Mouse (Mus musculus) thymus, adult 2 months (tissue): Measurements from ENCODE around the gene Gm45234. TPM values are rescaled to one million over a fixed set of nuclear protein-coding genes. Genes with fewer than 3 reads are reported as not detected.

Experiments used
- DNase-seq: peaks from one replicate; pipeline ENCODE4 v3.0.0; 2021
- H3K27ac ChIP-seq: fragments of 200-500 bp; 2 replicates; pipeline ENCODE4 v1.5.1; 2012; ENCODE audit warnings: low read length, control low read depth; ENCODE audit not compliant: control insufficient read depth, insufficient read depth
- H3K27me3 ChIP-seq: fragments of 200-500 bp; 2 replicates; pipeline ENCODE4 v1.6.1; 2012; ENCODE audit warnings: mild to moderate bottlenecking, low read length, moderate library complexity, mixed read lengths; ENCODE audit not compliant: control insufficient read depth, insufficient read depth
- H3K36me3 ChIP-seq: fragments of 200-500 bp; 2 replicates; pipeline ENCODE4 v1.6.1; 2012; ENCODE audit warnings: mild to moderate bottlenecking, low read length, moderate library complexity; ENCODE audit not compliant: control insufficient read depth, insufficient read depth
- H3K4me1 ChIP-seq: fragments of 200-500 bp; replicated peaks from 2 replicates; pipeline ENCODE4 v1.6.1; 2012; ENCODE audit warnings: low read length; ENCODE audit not compliant: control insufficient read depth, insufficient read depth
- H3K4me3 ChIP-seq: fragments of 200-500 bp; 2 replicates; pipeline ENCODE4 v1.5.1; 2012; ENCODE audit warnings: mild to moderate bottlenecking, low read length, control low read depth, moderate library complexity; ENCODE audit not compliant: control insufficient read depth, insufficient read depth
- CTCF ChIP-seq: fragments of 200-500 bp; IDR thresholded peaks from 2 replicates; pipeline ENCODE4 v1.5.1; 2012; ENCODE audit warnings: mild to moderate bottlenecking, control low read depth, low read length, moderate library complexity, borderline replicate concordance; ENCODE audit not compliant: control insufficient read depth, poor library complexity, insufficient read depth; ENCODE audit errors: extremely low read depth
- POLR2A ChIP-seq: fragments of 200-500 bp; IDR thresholded peaks from 2 replicates; pipeline ENCODE4 v1.6.1; 2012; ENCODE audit warnings: mild to moderate bottlenecking, low read length, control low read depth, moderate library complexity; ENCODE audit not compliant: control insufficient read depth, poor library complexity, insufficient read depth; ENCODE audit errors: extremely low read depth
- WGBS: fragments of 180-500 bp; shearing (Covaris S2); methylation state at CpG from one replicate; pipeline ENCODE4 v1.1.7; 2018; 5-methylcytosine and 5-hydroxymethylcytosine counted together
- polyA plus RNA-seq: library from polyadenylated mRNA; depleted of rRNA; stranded (reverse); fragments of >200 nt; gene quantifications from 2 replicates; pipeline ENCODE4 v1.2.3, GENCODE M21; 2012

The Gm45234 gene
- polyA plus RNA-seq, 1 experiment = not detected

GRCm38 (mm10) chr6:124791911-124792310, 36.1 kb upstream of the Gm45234 start:
- H3K4me3 ChIP-seq = no peak overlapping the region
- no peak for TF ChIP-seq CTCF
- TF ChIP-seq POLR2A = no peak
- H3K27ac ChIP-seq = no peak overlapping the region
- no peaks in the 10 kb centered on the region for H3K4me1 ChIP-seq
- no peak for DNase-seq
- no peaks in the 10 kb centered on the region for H3K36me3 ChIP-seq
- H3K27me3 ChIP-seq = no peaks in the 10 kb centered on the region
- WGBS = 95% methylated on average over 3 of the region's 3 CpGs

DNA sequence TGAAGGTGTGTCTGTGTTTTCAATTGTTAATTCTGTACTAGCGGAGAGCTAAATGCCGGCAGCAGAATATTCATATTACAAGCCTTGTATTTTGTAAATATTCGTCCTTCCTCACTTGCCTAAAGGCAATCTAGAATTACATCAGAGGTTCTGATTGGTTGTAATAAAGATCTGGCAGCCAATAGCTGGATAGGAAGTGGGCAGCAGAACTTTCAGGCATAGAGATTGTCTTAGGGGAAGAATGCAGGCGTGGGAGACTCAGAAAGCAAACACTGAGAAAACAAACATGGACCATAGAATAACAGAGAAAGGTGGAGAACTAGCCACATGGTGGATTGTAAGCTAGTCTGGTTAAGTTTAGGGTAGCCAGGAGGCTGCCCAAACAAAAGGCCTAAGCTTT, 34.3 kb upstream of the Gm45234 start:
- DNase-seq = no peak
- Histone ChIP-seq H3K36me3 (no peaks in the 10 kb centered on the region), H3K27ac (no peak overlapping the region), H3K4me3 (no peak overlapping the region), H3K4me1 (no peaks in the 10 kb centered on the region), H3K27me3 (no peaks in the 10 kb centered on the region)
- TF ChIP-seq CTCF = no peak
- no peak for TF ChIP-seq POLR2A
- 78% methylated on average over 4 of the region's 4 CpGs for WGBS

GRCm38 (mm10) chr6:124789519-124789918, 33.7 kb upstream of the Gm45234 start:
- no peak for DNase-seq
- H3K4me1 ChIP-seq = no peaks in the 10 kb centered on the region
- H3K27me3 ChIP-seq = no peaks in the 10 kb centered on the region
- no peaks in the 10 kb centered on the region for H3K36me3 ChIP-seq
- TF ChIP-seq POLR2A (no peak), CTCF (no peak)
- H3K4me3 ChIP-seq = no peak overlapping the region
- 95% methylated on average over 4 of the region's 4 CpGs for WGBS
- no peak overlapping the region for H3K27ac ChIP-seq

GRCm38 (mm10) chr6:124787722-124788121, 31.9 kb upstream of the Gm45234 start:
- 90% methylated on average over 10 of the region's 10 CpGs for WGBS
- Histone ChIP-seq H3K27me3 (no peaks in the 10 kb centered on the region), H3K27ac (no peak overlapping the region), H3K36me3 (no peaks in the 10 kb centered on the region), H3K4me1 (no peaks in the 10 kb centered on the region), H3K4me3 (no peak overlapping the region)
- no peak for DNase-seq
- no peak for TF ChIP-seq POLR2A
- TF ChIP-seq CTCF = no peak

DNA sequence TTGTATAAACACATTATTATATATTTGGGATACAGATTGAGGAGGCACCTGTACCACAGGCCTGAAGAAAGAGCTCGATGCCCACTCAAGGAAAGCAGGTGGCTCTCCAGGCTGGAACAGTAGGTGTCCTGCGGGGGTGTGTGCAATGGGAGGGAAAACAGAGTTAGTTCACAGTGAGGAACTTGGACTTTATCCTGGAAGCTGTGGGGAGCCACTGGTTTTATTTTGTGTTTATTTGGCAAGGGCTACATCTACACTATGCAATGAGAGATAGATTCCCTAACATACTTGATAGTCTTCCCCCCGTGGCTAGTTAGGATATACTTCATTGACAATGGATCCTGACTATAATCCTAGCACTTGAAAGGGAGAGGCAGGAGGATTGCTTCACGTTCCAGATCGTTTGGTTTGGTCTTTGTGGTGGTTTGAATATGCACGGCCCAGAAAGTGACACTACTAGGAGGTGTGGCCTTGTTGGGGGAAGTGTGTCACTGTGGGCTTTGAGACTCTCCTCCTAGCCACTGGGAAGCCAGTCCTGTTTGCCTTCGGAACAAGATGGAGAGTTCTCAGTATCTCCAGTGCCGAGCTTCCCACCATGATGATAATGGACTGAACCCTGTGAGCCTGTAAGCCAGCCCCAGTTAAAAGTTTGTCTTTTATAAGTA, 31.1 kb upstream of the Gm45234 start:
- H3K4me3 ChIP-seq = no peak overlapping the region
- TF ChIP-seq POLR2A (no peak), CTCF (no peak)
- no peak overlapping the region for H3K27ac ChIP-seq
- no peaks in the 10 kb centered on the region for H3K36me3 ChIP-seq
- DNase-seq = no peak
- 46% methylated on average over 8 of the region's 8 CpGs for WGBS
- no peaks in the 10 kb centered on the region for H3K27me3 ChIP-seq
- H3K4me1 ChIP-seq = peaks cover 3% of the 10 kb centered on the region

DNA sequence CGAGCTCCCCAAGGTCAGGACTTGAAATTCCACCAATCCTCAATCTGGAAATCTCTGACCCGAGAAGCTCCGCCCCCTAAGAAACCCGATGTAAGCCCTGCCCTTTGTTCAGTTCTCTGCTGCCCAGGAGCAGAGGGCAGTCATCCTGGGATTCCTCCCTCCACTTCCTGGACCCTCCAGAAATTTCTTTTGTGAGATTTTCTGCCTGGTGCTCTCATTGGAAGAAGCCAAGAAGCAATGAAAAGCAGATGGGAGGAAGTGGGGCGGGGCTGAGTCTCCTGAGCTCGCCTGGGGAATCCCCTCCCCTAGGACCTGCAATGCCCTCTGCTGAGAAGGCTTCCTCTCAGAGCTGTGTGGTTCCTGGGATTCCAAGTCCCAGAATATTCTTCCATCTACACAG, 26.6 kb upstream of the Gm45234 start:
- Histone ChIP-seq H3K4me1 (peaks cover 28% of the 10 kb centered on the region), H3K4me3 (peak overlapping the region; percentile 54), H3K27me3 (no peaks in the 10 kb centered on the region), H3K27ac (no peak overlapping the region; the same call in 1 of the 2 replicates), H3K36me3 (no peaks in the 10 kb centered on the region)
- DNase-seq = peak; percentile 71
- no peak for TF ChIP-seq CTCF
- no peak for TF ChIP-seq POLR2A
- 9% methylated on average over 6 of the region's 6 CpGs for WGBS

DNA sequence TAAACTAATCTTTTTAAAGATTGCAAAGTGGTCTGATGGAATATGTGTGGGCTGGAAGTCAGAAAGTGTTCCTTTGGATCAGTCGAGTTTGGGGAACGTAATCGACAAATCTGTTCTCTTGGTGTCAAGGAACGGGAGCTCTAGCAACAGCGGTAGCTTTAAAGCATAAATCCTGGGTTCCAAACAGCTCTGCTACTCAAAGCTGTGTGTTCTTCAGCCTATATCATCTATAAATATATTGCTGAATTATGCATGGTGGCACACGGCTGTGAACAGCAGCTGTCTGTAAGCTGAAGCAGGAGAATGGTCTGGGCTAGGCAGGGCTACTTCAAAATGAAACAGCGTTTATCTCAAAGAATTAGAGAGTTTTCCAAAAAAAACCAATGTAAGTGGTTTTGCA, 25.1 kb upstream of the Gm45234 start:
- Histone ChIP-seq H3K4me3 (no peak overlapping the region), H3K36me3 (no peaks in the 10 kb centered on the region), H3K4me1 (peaks cover 28% of the 10 kb centered on the region), H3K27me3 (no peaks in the 10 kb centered on the region), H3K27ac (no peak overlapping the region)
- WGBS = 93% methylated on average over 7 of the region's 7 CpGs
- no peak for TF ChIP-seq CTCF
- no peak for DNase-seq
